Mouse (Mus musculus): ENCODE results near the gene Zfp738. TPM values are rescaled to one million over a fixed set of nuclear protein-coding genes. Genes with fewer than 3 reads are reported as not detected.

Zfp738 gene
- 7.8 TPM for total RNA-seq (2023)

GRCm38 (mm10) chr13:67686971-67687370 is at the start of gene Zfp738:
TSS of gene Zfp738 (minus strand) at chr13:67687071.

GRCm38 (mm10) chr13:67728641-67729318 is 41.9 kb upstream of the Zfp738 start, which contains the start of gene Zfp65:
TSS of gene Zfp65 (minus strand) at chr13:67729173.

GRCm38 (mm10) chr13:67637294-67638007 is 49.4 kb downstream of the Zfp738 start, which contains the start of the genes Gm49345 and Zfp729a:
TSS of gene Gm49345 (minus strand) at chr13:67637769.
TSS of gene Zfp729a (minus strand) at chr13:67637791.

GRCm38 (mm10) chr13:67609066-67609876 is 77.6 kb downstream of the Zfp738 start, which contains the start of gene Zfp729b:
TSS of gene Zfp729b (minus strand) at chr13:67609707.

Other genes starting within 250 kb of the Zfp738 start
- 10.8 TPM for gene Zfp874a, start 235.4 kb downstream of the Zfp738 start, total RNA-seq (2023)
- 31.5 TPM for gene Zfp874b, start 202.8 kb downstream of the Zfp738 start, total RNA-seq (2023)
- 10.8 TPM for gene Zfp58, start 186.5 kb downstream of the Zfp738 start, total RNA-seq (2023)
- 1.1 TPM for gene Gm26965, start 160.9 kb downstream of the Zfp738 start, total RNA-seq (2023)
- 17.1 TPM for gene Zfp87, start 160.9 kb downstream of the Zfp738 start, total RNA-seq (2023)
- gene Zfp748, start 133.2 kb downstream of the Zfp738 start, total RNA-seq (2023) = 12.8 TPM
- 13.0 TPM for gene Zfp729b, start 77.4 kb downstream of the Zfp738 start, total RNA-seq (2023)
- not detected for gene Gm49345, start 49.3 kb downstream of the Zfp738 start, total RNA-seq (2023)
- 14.7 TPM for gene Zfp729a, start 49.3 kb downstream of the Zfp738 start, total RNA-seq (2023)
- 8.3 TPM for gene Zfp65, start 42.1 kb upstream of the Zfp738 start, total RNA-seq (2023)
- gene Zfp85, start 68.2 kb upstream of the Zfp738 start, total RNA-seq (2023) = 4.8 TPM
- gene Zfp493, start 92.6 kb upstream of the Zfp738 start, total RNA-seq (2023) = 1.6 TPM
- gene Zfp273, start 126.7 kb upstream of the Zfp738 start, total RNA-seq (2023) = 3.1 TPM
- 1.2 TPM for gene Gm10037, start 144.0 kb upstream of the Zfp738 start, total RNA-seq (2023)
- gene BC048507, start 176.3 kb upstream of the Zfp738 start, total RNA-seq (2023) = not detected

Data from CD4-positive naive resting alpha-beta T cell, adult 76 days (primary cell).